Mouse (Mus musculus): Measurements from ENCODE around the gene Cox15.

Cox15 gene

DNA sequence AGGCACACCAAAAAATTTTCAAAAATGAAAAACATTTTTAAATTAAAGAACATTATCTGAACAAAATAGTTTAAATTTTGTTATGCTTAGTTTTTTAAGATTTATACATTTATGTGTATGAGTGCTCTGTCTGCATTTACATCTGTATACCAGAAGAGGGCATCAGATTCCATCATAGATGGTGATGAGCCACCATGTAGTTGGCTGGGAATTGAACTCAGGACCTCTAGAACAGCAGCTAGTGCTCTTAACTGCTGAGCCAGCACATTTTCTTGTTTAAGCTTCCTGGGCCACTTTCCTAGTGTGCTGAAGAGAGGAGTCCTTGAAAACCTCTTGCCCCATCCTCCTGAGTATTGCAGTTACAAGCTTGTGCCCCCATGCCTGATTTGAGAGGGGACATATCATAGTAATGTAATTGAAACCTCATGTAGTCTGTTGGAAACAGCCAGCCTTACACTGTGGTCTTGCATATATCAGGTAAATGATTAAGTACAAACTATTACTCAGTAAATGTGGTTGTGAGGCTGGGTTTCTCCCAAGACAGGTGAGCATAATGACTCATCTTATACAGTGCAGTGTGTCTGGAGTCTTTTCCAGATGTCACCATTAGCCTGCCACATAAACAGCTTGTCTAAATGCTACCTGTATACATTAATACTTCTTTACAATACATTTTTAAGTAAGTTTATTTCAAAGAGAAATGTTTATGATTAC, 8.9 kb upstream of the Cox15 start:
- DNase-seq (ENCODE audit: low read depth, low spot score) = no peak

DNA sequence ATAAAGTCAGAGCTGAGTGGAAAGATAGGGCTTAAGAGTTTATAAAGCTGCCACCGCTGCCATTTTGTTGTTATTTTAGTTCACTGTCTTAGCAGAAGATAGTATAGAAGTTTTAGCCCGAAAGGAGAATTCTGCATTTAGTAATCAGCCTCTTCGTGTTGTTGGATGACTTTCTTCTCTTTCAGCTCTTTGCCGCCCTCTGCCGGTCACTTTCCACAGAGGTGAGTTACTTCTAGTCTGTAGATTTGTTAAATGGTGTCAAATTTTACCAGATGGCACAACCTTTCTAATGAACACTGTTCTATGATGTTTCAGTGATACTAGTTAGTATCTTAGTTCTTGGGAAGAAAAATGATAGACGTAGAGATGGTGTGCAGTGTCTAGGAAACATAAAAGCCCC, 7.7 kb upstream of the Cox15 start:
- peak; percentile 67 for DNase-seq (ENCODE audit: low read depth, low spot score)

DNA sequence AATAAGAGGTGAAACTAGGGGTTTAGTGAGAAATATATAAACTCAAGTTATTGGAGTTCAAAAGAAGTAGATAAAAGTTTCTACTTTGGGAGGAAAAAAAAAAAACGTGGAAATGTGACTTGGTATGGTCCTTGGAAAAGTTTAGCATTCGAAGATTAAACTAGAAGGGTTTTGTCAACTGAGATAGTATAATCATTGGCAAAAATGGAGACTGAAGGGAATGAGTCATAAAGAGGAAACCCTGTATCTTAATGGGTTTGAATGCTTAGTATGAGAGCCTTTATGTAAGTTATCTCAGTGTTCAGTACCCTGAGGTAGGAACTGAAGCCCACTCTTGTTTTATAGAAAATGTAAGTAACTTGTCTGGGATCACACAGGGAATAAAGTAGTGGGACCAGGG, 2.1 kb upstream of the Cox15 start:
- no peak for DNase-seq (ENCODE audit: low read depth, low spot score)

DNA sequence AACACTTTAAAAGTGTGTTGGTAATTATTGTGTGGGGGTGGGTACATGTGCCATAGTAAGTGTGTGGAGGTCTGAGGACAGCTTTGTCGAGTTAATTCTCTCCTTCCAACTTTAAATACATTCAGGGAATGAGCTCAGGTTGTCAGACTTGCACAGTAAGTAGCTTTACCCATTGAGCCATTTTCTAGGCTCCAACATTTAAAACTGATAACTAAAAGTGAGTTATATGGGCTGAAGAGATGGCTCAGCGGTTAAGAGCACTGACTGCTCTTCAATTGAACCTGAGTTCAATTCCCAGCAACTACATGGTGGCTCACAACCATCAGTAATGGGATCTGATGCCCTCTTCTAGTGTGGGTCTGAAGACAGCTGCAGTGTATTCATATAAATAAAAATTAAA, 1.4 kb upstream of the Cox15 start:
- no peak for DNase-seq (ENCODE audit: low read depth, low spot score)

DNA sequence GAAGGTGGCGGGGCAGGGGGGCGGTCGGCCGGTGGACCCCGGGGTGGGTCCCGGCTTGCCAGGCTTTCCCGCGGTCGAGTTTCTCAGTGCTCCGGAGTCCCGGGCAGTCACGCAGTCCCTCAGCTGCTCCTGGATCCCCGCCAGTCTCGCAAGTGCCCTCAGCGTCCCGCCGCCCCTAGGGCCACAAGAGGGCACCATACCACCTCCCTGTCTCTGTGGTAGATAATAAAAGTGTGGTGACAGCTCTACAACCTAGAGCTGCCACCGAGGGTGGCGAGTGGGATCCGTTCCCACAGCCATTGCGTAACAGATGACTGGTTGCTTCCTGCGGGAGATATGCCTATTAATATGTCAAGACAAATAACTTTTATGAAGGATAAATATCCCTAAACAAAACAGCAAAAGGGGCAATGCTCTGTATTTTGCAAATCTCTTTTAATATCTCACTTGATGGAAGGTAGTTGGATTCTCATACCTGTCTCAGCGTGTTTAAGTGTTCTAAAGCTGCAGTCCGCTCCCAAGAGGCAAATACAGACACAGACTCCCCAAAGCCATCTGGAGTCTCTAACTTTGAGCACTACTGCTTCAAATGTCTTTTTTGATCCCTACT, 531 bp upstream of the Cox15 start:
- peak; percentile 67 for DNase-seq (ENCODE audit: low read depth, low spot score)

DNA sequence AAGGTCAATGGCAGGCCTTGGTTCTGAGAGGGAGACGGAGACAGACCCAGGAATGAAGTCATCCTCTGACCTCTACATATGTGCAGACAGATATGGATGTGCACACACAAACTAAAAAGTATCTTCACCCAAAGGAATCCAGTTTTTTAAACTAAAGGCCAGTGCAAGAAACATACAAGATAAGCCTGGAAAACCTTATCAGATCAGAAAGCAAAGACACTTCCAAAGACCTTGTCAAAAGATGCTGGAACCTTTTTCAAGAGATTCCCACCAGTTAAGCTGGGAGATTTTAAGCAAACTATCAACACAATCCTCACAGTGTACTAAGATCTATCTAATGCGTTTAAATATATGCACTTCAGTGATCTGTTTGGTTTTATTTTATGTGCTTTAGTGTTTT, 2.8 kb downstream of the Cox15 start:
- DNase-seq (ENCODE audit: low read depth, low spot score) = no peak

DNA sequence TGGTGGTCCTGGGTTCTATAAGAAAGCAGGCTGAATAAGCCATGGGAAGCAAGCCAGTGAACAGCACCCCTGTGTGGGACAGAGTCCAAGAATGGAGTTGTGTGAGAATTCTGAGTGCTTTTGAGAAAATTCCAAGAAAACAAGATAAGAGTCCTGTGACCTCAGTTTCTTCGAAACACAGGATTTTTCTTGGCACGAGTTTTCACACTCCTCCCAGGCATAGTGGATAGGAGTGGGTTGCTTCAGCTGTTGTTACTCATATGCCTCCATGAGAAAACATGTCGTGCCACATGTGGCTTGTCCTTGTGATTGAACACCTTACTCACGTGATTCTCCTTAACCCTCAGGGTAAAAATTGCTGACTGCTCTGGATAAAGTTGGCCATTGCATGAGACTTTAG, 4.9 kb downstream of the Cox15 start:
- DNase-seq (ENCODE audit: low read depth, low spot score) = no peak

DNA sequence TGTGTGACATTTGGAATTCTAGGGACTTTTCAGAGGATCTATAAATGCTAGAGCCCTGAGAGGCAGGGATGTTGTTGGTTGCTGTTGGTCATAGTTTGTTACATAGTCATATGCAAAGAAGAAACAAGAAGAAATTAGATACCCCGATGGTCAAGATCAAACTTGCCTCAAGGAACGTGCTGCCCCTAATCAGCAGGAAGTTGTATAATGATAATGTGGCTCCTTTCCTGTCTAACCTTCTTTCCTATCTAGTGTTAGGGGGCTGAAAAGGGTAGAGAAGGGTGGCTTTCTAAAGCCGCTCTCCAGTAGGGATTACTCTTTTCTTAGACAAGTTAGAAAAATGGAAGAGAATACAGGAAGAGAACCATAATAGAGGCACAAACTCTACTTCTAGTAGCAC, 7.1 kb downstream of the Cox15 start:
- no peak for DNase-seq (ENCODE audit: low read depth, low spot score)

DNA sequence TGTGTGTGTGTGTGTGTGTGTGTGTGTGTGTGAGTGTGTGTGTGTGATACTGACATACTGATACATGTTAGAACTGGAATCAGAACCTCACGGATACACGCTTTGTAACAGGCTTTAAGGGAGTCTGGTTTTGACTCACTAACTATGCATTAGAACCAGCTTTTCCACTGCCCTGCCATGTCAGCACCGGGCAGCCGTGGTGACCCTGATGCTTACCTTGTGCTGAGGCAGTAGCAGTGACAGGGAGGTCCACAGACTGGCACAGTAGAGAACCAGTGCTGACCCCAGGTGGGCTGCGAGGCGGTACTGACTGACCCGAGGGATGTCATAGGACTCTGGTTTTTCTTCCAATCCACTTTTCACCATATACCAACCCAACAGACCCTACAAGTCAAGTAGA, 9.4 kb downstream of the Cox15 start:
- DNase-seq (ENCODE audit: low read depth, low spot score) = no peak

DNA sequence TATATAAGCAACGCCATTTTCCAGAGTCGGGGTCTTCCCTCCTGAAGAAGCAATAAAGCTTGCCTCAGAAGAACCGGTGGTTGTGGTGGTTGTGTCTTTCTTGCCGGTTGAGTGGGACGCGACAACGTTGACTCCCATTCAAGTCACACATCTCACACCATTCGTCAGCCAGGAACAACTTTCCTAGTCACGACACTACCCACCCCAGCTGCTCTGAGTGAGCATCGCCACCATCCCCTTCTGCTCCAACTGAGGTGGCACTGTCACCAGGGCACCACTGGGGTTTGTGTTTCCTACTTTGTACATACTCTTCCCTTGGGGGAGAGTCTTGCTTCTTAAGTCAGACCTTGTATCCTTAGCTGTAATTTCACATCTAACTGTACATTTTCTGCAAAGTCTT, 14.4 kb downstream of the Cox15 start:
- DNase-seq (ENCODE audit: low read depth, low spot score) = no peak

DNA sequence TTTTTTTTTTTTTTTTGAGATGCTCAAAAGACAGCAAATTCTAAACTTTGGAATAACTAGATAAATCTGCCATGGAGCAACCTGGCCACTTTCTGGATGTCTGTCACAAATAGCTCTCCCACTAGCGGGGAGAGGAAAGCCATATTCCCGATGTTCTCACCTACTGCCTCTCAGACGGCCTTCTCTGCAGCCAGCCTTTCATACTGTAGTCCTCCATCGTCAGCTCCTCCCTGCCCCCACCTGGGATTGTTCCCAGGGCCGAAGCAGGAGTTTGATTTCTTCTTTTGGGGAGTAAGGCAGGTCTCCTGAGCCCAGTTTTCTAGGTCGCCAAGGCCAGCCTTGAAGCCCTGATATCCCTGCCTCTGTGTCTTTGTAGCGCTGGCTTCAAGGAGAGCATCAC, 21.6 kb downstream of the Cox15 start:
- no peak for DNase-seq (ENCODE audit: low read depth, low spot score)

DNA sequence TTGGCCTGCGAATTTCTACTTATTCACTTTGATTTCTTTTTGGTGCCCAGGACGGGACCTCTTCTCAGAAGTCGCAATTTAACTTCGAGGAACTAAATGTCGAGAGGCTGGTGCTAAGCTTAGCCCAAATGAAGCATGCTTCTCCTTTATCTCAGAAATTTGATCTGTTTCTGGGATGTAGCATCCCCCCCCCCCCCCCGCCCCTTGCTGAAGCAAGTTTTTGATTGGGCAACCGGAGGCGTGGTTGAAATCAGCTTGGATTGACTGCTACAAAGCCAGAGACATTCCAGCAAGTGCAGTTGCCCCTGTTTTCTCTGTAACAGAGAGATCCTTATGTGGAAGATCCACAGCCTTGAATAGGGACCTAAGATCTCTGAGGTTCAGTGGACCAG, 22.8 kb downstream of the Cox15 start:
- no peak for DNase-seq (ENCODE audit: low read depth, low spot score)

DNA sequence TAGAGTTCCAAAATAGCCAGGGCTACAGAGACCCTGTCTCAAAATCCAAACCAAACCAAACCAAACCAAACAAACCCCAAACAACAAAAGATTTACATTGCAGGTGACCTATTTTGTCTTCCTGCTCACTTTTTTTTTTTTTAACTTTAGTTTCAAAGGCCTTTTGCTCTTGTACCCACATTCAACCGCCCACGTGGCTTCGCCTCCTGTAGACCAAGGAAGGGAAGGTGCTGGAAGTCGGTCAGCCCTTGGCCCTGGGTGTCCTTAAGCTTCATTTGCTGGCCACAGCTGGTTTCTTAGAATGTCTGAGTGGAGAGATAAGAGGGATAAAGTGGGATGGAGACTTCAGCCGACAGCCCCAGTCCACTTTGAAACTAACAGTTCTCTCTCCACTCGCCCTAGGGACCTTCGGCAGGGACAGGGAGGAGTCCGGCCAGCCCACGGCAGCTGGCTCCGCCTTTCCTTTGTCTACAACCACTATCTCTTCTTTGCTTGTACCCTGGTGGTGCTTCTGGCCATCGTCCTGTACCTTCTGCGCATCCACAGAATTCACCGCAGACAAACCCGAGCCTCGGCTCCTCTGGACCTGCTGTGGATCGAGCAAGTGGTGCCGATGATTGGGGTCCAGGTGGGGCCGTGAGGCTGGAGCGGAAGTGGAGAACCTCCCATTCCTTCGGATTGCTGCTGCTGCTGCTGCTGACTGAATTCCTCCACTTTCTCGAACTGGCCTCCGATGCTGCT, 23.3 kb downstream of the Cox15 start:
- DNase-seq (ENCODE audit: low read depth, low spot score) = no peak

DNA sequence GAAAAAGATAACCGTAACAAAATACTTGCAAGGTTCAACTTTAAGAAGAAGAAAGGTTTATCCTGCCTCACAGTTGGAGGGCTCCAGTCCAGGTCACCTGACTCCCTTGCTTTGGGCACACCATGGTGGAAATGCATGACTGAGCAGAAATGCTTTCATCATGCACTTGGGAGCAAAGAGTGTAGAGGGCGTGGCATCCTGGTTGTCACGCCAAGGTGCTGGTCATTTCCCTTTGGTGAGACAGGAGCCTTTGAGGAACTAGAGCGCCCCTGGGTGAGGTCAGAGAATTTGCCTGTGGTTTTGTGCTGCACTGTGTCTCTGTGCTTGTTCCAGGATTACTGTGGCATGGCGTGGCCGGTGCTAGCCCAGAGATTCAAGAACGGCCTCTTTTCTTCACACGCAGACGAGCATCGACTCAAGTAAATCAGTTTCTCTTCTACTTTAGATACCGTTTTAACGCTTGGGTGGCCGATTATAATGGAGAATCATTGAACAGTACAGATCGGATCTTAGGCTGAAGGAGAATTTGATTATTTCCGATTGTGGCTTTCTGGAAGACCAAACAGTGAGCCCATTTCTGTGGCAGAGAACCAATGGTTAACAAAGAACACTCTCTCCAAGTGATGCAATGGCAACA, 26.2 kb downstream of the Cox15 start:
- DNase-seq (ENCODE audit: low read depth, low spot score) = no peak

DNA sequence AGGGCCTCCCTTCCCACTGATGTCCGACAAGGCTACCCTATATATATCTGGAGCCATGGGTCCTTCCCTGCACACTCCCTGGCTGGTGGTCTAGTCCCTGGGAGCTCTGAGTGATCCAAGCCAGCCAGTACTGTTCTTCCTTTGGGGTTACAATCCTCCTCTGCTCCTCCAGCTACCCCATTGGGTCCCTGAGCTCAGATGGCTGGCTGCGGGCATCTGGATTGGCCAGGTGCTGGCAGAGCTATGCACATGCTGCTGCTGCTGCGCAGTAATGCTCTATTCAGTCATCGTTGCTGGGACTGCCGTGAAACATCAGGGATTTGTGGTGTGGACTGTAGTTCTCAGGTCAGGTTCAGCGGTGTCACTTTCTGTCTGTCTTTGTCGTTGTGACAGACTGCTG, 28.0 kb downstream of the Cox15 start:
- DNase-seq (ENCODE audit: low read depth, low spot score) = no peak

DNA sequence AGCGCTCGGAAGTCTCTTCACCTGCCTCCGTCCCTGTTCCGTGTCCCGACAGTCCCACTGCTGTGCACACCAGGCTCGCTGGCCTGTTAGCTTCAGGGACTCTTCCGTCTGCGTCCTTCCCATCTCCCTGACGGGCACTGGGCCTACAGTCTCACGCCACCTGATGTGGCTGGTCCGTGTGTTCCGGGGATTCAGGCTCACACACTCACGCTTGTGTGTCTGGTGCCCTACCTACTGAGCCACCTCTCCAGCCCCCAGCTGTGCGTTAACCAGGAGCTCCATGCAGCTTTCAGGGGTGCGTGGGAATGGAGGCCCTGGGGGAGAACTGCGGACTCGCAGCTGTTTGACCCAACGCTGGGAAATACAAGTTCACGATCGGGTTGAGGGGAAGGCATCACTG, 28.6 kb downstream of the Cox15 start:
- DNase-seq (ENCODE audit: low read depth, low spot score) = no peak

DNA sequence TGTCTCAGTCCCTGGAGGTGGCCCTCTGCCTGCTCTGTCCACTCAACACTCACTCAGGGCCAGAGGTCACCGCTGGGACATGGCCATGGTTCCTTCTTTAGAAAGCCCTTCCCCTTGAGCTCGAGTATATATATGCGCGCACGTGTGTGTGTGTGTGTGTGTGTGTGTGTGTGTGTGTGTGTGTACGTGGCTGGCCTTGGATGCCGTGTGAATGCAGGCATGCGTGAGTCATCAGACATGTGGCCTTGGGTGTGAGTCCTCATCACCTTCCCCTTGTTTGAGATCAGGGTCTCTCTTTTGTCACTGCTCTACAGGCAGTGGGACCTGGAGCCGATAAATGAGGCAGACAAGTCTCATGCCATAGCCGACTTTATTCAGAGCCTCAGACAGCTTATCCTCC, 29.3 kb downstream of the Cox15 start:
- no peak for DNase-seq (ENCODE audit: low read depth, low spot score)

DNA sequence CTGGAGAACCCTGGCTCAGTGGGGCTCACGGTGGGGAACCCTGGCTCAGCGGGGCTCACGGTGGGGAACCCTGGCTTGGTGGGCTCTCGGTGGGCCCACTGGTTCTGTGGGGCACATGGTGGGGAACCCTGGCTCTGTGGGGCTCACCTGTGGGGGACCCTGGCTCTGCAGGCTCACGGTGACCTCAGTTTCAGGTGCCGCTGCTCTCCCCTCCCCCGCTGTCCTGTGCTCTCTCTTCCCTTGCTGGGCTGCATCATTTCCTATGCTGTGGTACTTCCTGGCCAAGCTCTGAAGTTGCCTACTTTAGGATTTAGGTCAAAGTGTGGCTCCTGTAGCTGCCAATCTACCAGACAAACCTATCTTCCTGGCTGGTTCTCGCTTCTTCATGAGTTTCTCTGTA, 29.9 kb downstream of the Cox15 start:
- no peak for DNase-seq (ENCODE audit: low read depth, low spot score)

DNA sequence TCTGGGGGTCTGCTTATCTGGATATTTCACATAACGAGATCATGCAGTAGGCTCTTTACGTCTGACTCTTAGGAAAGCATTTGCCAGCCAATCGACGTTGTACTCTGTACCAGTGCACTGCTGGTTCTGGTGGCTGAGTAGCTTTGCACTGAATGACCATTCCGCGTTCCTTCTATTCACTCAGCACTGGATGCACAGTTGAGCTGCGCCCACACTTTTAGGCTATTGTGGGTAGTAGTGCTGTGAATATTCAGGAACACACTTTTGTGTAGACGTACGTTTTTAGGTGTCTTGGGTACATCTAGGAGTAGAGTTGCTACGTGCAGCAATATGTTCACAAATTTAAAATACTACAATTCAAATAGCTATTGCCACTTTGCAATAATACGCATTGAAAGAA, 32.7 kb downstream of the Cox15 start:
- DNase-seq (ENCODE audit: low read depth, low spot score) = no peak

DNA sequence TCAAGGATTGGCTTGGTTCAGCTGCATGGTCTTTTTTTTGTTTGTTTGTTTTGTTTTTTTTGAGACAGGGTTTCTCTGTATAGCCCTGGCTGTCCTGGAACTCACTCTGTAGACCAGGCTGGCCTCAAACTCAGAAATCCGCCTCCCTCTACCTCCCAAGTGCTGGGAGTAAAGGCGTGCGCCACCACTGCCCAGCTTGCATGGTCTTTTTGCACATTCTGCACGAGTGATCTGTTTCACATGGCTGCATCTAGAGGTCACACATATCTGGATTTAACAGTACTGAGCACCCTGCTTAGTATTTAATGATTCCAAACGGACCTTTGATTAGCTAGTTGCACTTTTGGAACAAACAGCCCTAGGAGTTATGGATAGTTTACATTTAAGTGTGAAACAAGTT, 40.8 kb downstream of the Cox15 start:
- DNase-seq (ENCODE audit: low read depth, low spot score) = no peak

DNA sequence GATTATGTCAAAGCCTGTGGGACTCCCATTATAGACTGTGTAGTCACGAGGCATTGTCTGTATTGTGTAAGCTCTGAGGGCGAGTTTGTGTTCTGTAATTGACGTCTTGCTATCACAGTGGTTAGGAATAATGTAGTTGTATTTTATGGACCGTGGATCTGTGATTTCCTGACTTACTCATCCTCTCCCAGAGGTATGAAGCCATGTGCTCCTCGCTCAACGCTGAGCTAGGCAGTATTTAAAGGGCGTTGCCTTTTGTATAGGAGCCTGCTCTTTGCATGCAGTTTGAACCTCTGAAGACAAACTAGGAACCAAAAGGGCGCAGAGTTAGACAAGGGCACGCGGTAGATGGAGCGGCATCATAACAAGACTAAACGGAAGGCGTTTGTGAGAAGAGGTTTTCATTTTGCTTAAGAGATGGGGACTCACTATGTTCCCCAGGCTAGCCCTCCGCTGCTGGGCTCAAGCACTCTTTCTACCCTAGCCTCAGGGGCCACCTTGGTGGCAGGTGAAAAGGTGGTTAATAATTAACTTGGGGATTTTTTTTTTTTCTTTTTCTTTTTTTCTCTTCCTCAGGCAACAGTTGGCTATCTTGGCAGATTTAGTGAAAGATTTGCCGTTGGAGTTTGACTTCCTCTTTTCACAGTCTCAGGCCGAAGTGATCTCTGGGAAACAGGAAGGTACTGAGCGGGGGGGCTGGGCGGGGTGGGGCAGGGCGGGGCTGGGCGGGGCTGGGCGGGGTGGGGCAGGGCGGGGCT, 41.5 kb downstream of the Cox15 start:
- no peak for DNase-seq (ENCODE audit: low read depth, low spot score)

DNA sequence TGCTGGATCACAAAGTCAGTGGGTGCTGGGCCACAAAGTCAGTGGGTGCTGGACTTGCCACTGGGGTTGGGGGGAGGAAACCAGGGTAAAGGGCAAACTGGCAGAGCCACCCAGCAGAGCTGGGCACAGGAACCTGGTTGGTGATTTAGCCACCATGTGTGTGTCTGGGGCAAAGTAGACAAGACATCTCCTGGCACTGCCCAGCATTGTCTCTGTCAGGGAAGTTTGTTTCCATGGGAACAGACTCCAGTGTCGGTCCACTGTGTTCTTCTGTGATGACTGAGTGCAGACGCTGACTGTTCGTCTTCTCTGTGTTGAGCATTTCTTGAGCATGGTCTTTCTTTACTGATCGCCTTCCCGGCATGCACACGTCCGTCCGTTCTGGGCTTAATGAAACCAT, 43.5 kb downstream of the Cox15 start:
- no peak for DNase-seq (ENCODE audit: low read depth, low spot score)

All from c-Kit-negative CD71-positive TER-119-positive erythroid progenitor cells, embryonic 14.5 days (primary cell).